Mouse (Mus musculus): ENCODE measurements around the gene Hoxb9. TPM values are rescaled to one million over a fixed set of nuclear protein-coding genes. Genes with fewer than 3 reads are reported as not detected.

The Hoxb9 gene
- total and polyA plus RNA-seq, 3 experiments: not detected

- Histone ChIP-seq H3K27ac (ENCODE audit: insufficient read depth, low read depth) (no peak overlapping the region), H3K79me2 (replicated peaks; ENCODE audit: control insufficient read depth, extremely low read depth, insufficient read depth, poor library complexity, severe bottlenecking) (no peaks in the 10 kb centered on the region), H3K4me2 (ENCODE audit: insufficient read depth, low read depth, poor library complexity, severe bottlenecking) (no peak overlapping the region), H3K9ac (ENCODE audit: insufficient read depth, low read depth) (no peak overlapping the region), H3K4me1 (ENCODE audit: control insufficient read depth in 1 of 2, insufficient read depth in 2 of 2) (peaks cover 7 to 14% of the 10 kb centered on the region in 2 experiments; a peak in 3 of 4 replicates), H3K27me3 (replicated peaks) (peaks cover 92% of the 10 kb centered on the region), H3K4me3 (replicated peaks in 1 of 3; ENCODE audit: low read depth in 2 of 3, low read length in 2 of 3, poor library complexity in 1 of 3) (no peak overlapping the region), H3K9me3 (replicated peaks; ENCODE audit: low read length) (no peaks in the 10 kb centered on the region), H3K36me3 (replicated peaks in 1 of 2; ENCODE audit: control insufficient read depth in 1 of 2, insufficient read depth in 1 of 2, low read length in 1 of 2) (no peaks in the 10 kb centered on the region)
- TF ChIP-seq JUN (IDR thresholded peaks at IDR 0.05; ENCODE audit: insufficient read depth, low read depth, low read length) (no peak), POLR2AphosphoS2 (IDR thresholded peaks at IDR 0.05; ENCODE audit: low read depth, low read length) (no peak), MXI1 (IDR thresholded peaks at IDR 0.05; ENCODE audit: low read depth, low read length) (no peak), CTCF (conservative IDR thresholded peaks at IDR 0.05 in 1 of 2, IDR thresholded peaks at IDR 0.05 in 1 of 2; ENCODE audit: low read depth in 2 of 2, low read length in 2 of 2) (peak in 1 of 2 experiments; percentile 38; a peak in 1 of 4 replicates)
- dilution Hi-C loops (cut with MboI; ENCODE audit: extremely low pct_ligation_motif_present, extremely low pct_unique_long_range_greater_than_20kb, low sequenced_read_pairs) (no loop called here), in situ Hi-C loops (cut with MboI; ENCODE audit: low pct_ligation_motif_present, low pct_unique_long_range_greater_than_20kb, low sequenced_read_pairs) (no loop called here)
- no peak for DNase-seq (ENCODE audit: extremely low read depth)
These were observed 15.2 kb upstream of the Hoxb9 start for GRCm38 (mm10) chr11:96255996-96256445.

- Histone ChIP-seq H3K4me3 (replicated peaks in 1 of 3; ENCODE audit: low read depth in 2 of 3, low read length in 2 of 3, poor library complexity in 1 of 3) (no peak overlapping the region), H3K9me3 (replicated peaks; ENCODE audit: low read length) (no peaks in the 10 kb centered on the region), H3K9ac (ENCODE audit: insufficient read depth, low read depth) (no peak overlapping the region), H3K36me3 (replicated peaks in 1 of 2; ENCODE audit: control insufficient read depth in 1 of 2, insufficient read depth in 1 of 2, low read length in 1 of 2) (no peaks in the 10 kb centered on the region), H3K27ac (ENCODE audit: insufficient read depth, low read depth) (no peak overlapping the region), H3K4me1 (ENCODE audit: control insufficient read depth in 1 of 2, insufficient read depth in 2 of 2) (peaks cover 7 to 17% of the 10 kb centered on the region in 2 experiments; a peak in 3 of 4 replicates), H3K4me2 (ENCODE audit: insufficient read depth, low read depth, poor library complexity, severe bottlenecking) (no peak overlapping the region), H3K79me2 (replicated peaks; ENCODE audit: control insufficient read depth, extremely low read depth, insufficient read depth, poor library complexity, severe bottlenecking) (no peaks in the 10 kb centered on the region), H3K27me3 (replicated peaks) (peaks cover 94% of the 10 kb centered on the region)
- no peak for TF ChIP-seq KAT2A (IDR thresholded peaks at IDR 0.05; ENCODE audit: insufficient replicate concordance, low read length)
- no peak for TF ChIP-seq POLR2AphosphoS2 (IDR thresholded peaks at IDR 0.05; ENCODE audit: low read depth, low read length)
- no peak for TF ChIP-seq BHLHE40 (IDR thresholded peaks at IDR 0.05; ENCODE audit: low read depth, low read length)
- TF ChIP-seq SIN3A (IDR thresholded peaks at IDR 0.05; ENCODE audit: low read length): no peak
- TF ChIP-seq NELFE (IDR thresholded peaks at IDR 0.05; ENCODE audit: low read depth, low read length): no peak
- no peak for TF ChIP-seq MAFK (IDR thresholded peaks at IDR 0.05; ENCODE audit: insufficient replicate concordance, low read length)
- no peak for TF ChIP-seq RCOR1 (conservative IDR thresholded peaks at IDR 0.05; ENCODE audit: low read depth, low read length)
- TF ChIP-seq SMC3 (IDR thresholded peaks at IDR 0.05; ENCODE audit: low read depth, low read length): no peak
- TF ChIP-seq EP300 (IDR thresholded peaks at IDR 0.05; ENCODE audit: low read length): no peak
- no peak for TF ChIP-seq IRF4 (IDR thresholded peaks at IDR 0.05; ENCODE audit: low read depth, low read length)
- no peak for TF ChIP-seq ZKSCAN1 (IDR thresholded peaks at IDR 0.05; ENCODE audit: borderline replicate concordance, low read depth, low read length)
- TF ChIP-seq UBTF (IDR thresholded peaks at IDR 0.05; ENCODE audit: low read depth, low read length): no peak
- TF ChIP-seq MYC (IDR thresholded peaks at IDR 0.05; ENCODE audit: low read depth, low read length): no peak
- TF ChIP-seq TBP (conservative IDR thresholded peaks at IDR 0.05; ENCODE audit: low read depth, low read length): no peak
- TF ChIP-seq CHD1 (IDR thresholded peaks at IDR 0.05; ENCODE audit: low read depth, low read length): no peak
- TF ChIP-seq MAZ (IDR thresholded peaks at IDR 0.05; ENCODE audit: low read depth, low read length): no peak
- in situ Hi-C loops (cut with MboI; ENCODE audit: low pct_ligation_motif_present, low pct_unique_long_range_greater_than_20kb, low sequenced_read_pairs): no loop called here
- no peak for DNase-seq (ENCODE audit: extremely low read depth)
- dilution Hi-C loops (cut with MboI; ENCODE audit: extremely low pct_ligation_motif_present, extremely low pct_unique_long_range_greater_than_20kb, low sequenced_read_pairs): no loop called here
These were observed 14.1 kb upstream of the Hoxb9 start for GRCm38 (mm10) chr11:96257141-96257540.
